Mouse (Mus musculus): Measurements from ENCODE around the gene Tex10. TPM values are rescaled to one million over a fixed set of nuclear protein-coding genes. Genes with fewer than 3 reads are reported as not detected.

The Tex10 gene
- polyA plus RNA-seq, 1 experiment from 2014 or later = 32.4 TPM

DNA sequence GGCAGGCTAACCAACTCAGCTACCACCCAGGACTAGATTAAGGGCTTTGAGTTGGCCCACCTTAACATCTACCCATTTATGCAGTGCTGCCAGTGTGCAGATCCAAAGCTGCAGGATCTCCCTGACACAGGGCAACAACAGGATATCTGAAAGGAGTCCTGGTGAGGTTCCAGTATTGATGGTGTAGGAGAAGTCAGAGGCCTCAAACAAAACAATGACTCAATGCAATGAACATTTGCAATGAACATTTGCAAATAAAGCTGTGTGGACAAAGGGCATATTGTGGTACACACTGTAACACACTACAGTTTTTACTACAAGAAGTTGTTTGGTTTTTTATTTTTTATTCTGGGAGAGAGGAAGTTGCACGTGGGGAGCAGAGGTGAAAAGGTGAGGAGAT is 12.2 kb downstream of the Tex10 start:
- Histone ChIP-seq H3K36me3 (ENCODE audit: control insufficient read depth, insufficient read depth, low read length) (peaks cover 7% of the 10 kb centered on the region; the same call in 1 of the 2 replicates), H3K27me3 (replicated peaks; ENCODE audit: control insufficient read depth, insufficient read depth, low read length) (no peaks in the 10 kb centered on the region), H3K9ac (ENCODE audit: low read depth, low read length) (no peak overlapping the region), H3K9me3 (ENCODE audit: control insufficient read depth, low read length) (no peaks in the 10 kb centered on the region), H3K4me2 (ENCODE audit: low read length) (no peak overlapping the region), H3K4me3 (ENCODE audit: low read length) (no peak overlapping the region), H3K27ac (ENCODE audit: low read depth, low read length) (no peak overlapping the region), H3K4me1 (ENCODE audit: control insufficient read depth, insufficient read depth, low read depth, low read length) (no peaks in the 10 kb centered on the region)
- 79% methylated on average over 1 of the region's 1 CpGs for WGBS
- ATAC-seq = no peak

- Histone ChIP-seq H3K4me2 (ENCODE audit: low read length) (no peak overlapping the region), H3K4me3 (ENCODE audit: low read length) (no peak overlapping the region), H3K4me1 (ENCODE audit: control insufficient read depth, insufficient read depth, low read depth, low read length) (no peaks in the 10 kb centered on the region), H3K36me3 (ENCODE audit: control insufficient read depth, insufficient read depth, low read length) (peaks cover 18% of the 10 kb centered on the region), H3K27ac (ENCODE audit: low read depth, low read length) (no peak overlapping the region), H3K27me3 (replicated peaks; ENCODE audit: control insufficient read depth, insufficient read depth, low read length) (no peaks in the 10 kb centered on the region), H3K9ac (ENCODE audit: low read depth, low read length) (no peak overlapping the region), H3K9me3 (ENCODE audit: control insufficient read depth, low read length) (no peaks in the 10 kb centered on the region)
- no peak for ATAC-seq
- WGBS = 95% methylated on average over 6 of the region's 6 CpGs
Observed at GRCm38 (mm10) chr4:48458436-48458835, 14.8 kb downstream of the Tex10 start.

DNA sequence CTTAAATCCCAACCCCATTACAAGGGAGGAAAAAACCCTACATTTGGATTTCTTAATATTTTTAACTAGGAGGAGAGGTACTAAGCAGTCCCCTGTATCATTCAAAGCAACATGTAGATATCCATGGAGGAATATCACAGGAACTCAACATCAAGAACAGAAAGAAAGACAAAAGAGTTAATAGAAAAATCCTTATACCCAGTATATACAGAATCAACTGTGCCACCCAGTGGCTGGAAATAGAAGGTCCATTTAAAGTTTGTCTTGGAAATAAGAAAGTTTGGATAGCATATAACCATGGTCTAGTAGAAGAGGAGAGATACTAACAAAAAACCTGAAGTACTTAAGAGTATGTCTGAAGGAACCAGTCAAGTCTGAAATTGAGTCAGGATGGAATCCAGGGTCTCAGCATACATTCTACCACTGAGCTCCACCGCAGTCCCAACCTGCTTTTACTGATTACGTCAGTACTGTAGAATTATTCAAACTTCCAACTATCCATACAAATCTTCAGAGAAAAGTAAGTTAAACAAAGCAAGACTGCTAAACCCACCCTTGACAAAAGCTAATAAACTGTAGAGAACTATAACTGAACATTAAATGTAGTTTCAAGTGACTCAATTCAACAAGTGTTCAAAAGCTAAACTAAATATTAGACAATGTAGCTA is 19.0 kb downstream of the Tex10 start:
- Histone ChIP-seq H3K4me3 (ENCODE audit: low read length) (no peak overlapping the region), H3K4me2 (ENCODE audit: low read length) (no peak overlapping the region), H3K4me1 (ENCODE audit: control insufficient read depth, insufficient read depth, low read depth, low read length) (no peaks in the 10 kb centered on the region), H3K27me3 (replicated peaks; ENCODE audit: control insufficient read depth, insufficient read depth, low read length) (no peaks in the 10 kb centered on the region), H3K9ac (ENCODE audit: low read depth, low read length) (no peak overlapping the region), H3K9me3 (ENCODE audit: control insufficient read depth, low read length) (no peaks in the 10 kb centered on the region), H3K27ac (ENCODE audit: low read depth, low read length) (no peak overlapping the region), H3K36me3 (ENCODE audit: control insufficient read depth, insufficient read depth, low read length) (peaks cover 27% of the 10 kb centered on the region)
- 98% methylated on average over 2 of the region's 2 CpGs for WGBS
- no peak for ATAC-seq

GRCm38 (mm10) chr4:48428054-48428453 is 45.2 kb downstream of the Tex10 start:
- 86% methylated on average over 2 of the region's 2 CpGs for WGBS
- no peaks in the 10 kb centered on the region for H3K9me3 ChIP-seq (ENCODE audit: control insufficient read depth, low read length)
- H3K4me1 ChIP-seq (ENCODE audit: control insufficient read depth, insufficient read depth, low read depth, low read length) = no peaks in the 10 kb centered on the region
- H3K36me3 ChIP-seq (ENCODE audit: control insufficient read depth, insufficient read depth, low read length) = peaks cover 13% of the 10 kb centered on the region
- H3K9ac ChIP-seq (ENCODE audit: low read depth, low read length) = no peak overlapping the region
- no peak overlapping the region for H3K27ac ChIP-seq (ENCODE audit: low read depth, low read length)
- H3K27me3 ChIP-seq (replicated peaks; ENCODE audit: control insufficient read depth, insufficient read depth, low read length) = no peaks in the 10 kb centered on the region
- no peak for ATAC-seq
- no peak overlapping the region for H3K4me3 ChIP-seq (ENCODE audit: low read length)
- H3K4me2 ChIP-seq (ENCODE audit: low read length) = no peak overlapping the region

- H3K27ac ChIP-seq (ENCODE audit: low read depth, low read length) = no peak overlapping the region
- no peak overlapping the region for H3K4me3 ChIP-seq (ENCODE audit: low read length)
- no peaks in the 10 kb centered on the region for H3K4me1 ChIP-seq (ENCODE audit: control insufficient read depth, insufficient read depth, low read depth, low read length)
- 51% methylated on average over 3 of the region's 3 CpGs for WGBS
- no peaks in the 10 kb centered on the region for H3K9me3 ChIP-seq (ENCODE audit: control insufficient read depth, low read length)
- ATAC-seq = no peak; the same call in 1 of the 2 replicates
- peaks cover 13% of the 10 kb centered on the region for H3K36me3 ChIP-seq (ENCODE audit: control insufficient read depth, insufficient read depth, low read length)
- no peaks in the 10 kb centered on the region for H3K27me3 ChIP-seq (replicated peaks; ENCODE audit: control insufficient read depth, insufficient read depth, low read length)
- H3K9ac ChIP-seq (ENCODE audit: low read depth, low read length) = no peak overlapping the region
- no peak overlapping the region for H3K4me2 ChIP-seq (ENCODE audit: low read length)
Observed at GRCm38 (mm10) chr4:48427413-48427812, 45.8 kb downstream of the Tex10 start.

DNA sequence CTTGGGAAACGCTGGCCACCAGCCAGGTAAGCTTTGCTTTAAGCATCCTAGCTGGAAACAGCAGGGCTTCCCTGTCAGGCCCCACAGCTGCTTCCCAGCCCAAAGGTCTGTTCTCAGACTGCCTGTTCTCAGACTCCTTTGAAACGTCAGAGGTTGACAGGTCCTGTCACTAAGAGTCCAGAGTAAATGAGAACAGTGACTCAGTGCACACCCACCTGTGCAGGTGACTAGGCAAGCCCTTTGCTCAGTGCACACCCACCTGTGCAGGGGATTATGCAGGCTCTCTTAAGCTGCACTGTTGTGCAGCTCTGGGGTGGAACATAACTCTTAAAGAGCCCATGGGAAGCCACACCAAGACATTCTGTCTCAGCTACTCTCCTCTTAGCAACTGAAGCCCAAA is 49.5 kb downstream of the Tex10 start:
- ATAC-seq = no peak
- Histone ChIP-seq H3K36me3 (ENCODE audit: control insufficient read depth, insufficient read depth, low read length) (no peaks in the 10 kb centered on the region), H3K4me2 (ENCODE audit: low read length) (no peak overlapping the region), H3K27me3 (replicated peaks; ENCODE audit: control insufficient read depth, insufficient read depth, low read length) (no peaks in the 10 kb centered on the region), H3K27ac (ENCODE audit: low read depth, low read length) (no peak overlapping the region), H3K9me3 (ENCODE audit: control insufficient read depth, low read length) (no peaks in the 10 kb centered on the region), H3K9ac (ENCODE audit: low read depth, low read length) (no peak overlapping the region), H3K4me1 (ENCODE audit: control insufficient read depth, insufficient read depth, low read depth, low read length) (no peaks in the 10 kb centered on the region), H3K4me3 (ENCODE audit: low read length) (no peak overlapping the region)
- WGBS = 56% methylated on average over 2 of the region's 2 CpGs

GRCm38 (mm10) chr4:48422633-48423032 is 50.6 kb downstream of the Tex10 start:
- Histone ChIP-seq H3K27me3 (replicated peaks; ENCODE audit: control insufficient read depth, insufficient read depth, low read length) (no peaks in the 10 kb centered on the region), H3K9me3 (ENCODE audit: control insufficient read depth, low read length) (no peaks in the 10 kb centered on the region), H3K9ac (ENCODE audit: low read depth, low read length) (no peak overlapping the region), H3K4me2 (ENCODE audit: low read length) (no peak overlapping the region), H3K27ac (ENCODE audit: low read depth, low read length) (no peak overlapping the region), H3K4me1 (ENCODE audit: control insufficient read depth, insufficient read depth, low read depth, low read length) (no peaks in the 10 kb centered on the region), H3K36me3 (ENCODE audit: control insufficient read depth, insufficient read depth, low read length) (no peaks in the 10 kb centered on the region), H3K4me3 (ENCODE audit: low read length) (no peak overlapping the region)
- ATAC-seq = no peak
- WGBS = 96% methylated on average over 1 of the region's 1 CpGs

DNA sequence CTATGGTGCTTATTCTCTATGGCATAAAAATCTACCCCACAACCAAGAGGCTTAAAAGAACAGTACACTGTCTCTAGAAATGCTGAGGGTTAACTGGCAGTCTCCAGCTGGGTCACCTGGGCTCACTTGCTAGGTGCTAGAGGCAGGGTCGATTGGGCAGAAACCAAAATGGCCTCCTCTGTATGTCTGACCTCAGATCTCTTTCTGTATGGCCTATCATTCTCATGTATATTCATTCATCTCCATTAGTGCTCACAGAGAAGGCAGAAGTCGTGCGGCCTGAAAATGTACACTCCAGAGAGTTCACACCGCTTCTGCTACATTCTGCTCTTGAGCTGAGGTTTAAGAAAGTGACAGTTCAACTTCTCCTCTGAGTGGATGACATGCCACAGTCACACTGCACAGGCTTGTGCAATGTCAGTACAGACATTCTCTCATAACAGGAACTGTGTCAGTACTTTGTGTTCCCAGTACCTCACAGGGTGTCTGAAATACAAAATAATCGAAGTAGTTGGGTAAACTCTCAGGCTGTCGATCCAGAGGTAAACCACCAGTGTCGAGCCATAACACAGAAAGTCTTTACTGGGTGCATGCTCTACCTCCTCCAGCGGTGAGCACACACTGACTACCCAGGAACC is 54.3 kb downstream of the Tex10 start:
- Histone ChIP-seq H3K27ac (ENCODE audit: low read depth, low read length) (no peak overlapping the region), H3K9ac (ENCODE audit: low read depth, low read length) (no peak overlapping the region), H3K27me3 (replicated peaks; ENCODE audit: control insufficient read depth, insufficient read depth, low read length) (no peaks in the 10 kb centered on the region), H3K4me2 (ENCODE audit: low read length) (no peak overlapping the region), H3K9me3 (ENCODE audit: control insufficient read depth, low read length) (no peaks in the 10 kb centered on the region), H3K4me3 (ENCODE audit: low read length) (no peak overlapping the region), H3K36me3 (ENCODE audit: control insufficient read depth, insufficient read depth, low read length) (no peaks in the 10 kb centered on the region), H3K4me1 (ENCODE audit: control insufficient read depth, insufficient read depth, low read depth, low read length) (no peaks in the 10 kb centered on the region)
- ATAC-seq = no peak
- WGBS = 88% methylated on average over 8 of the region's 8 CpGs

GRCm38 (mm10) chr4:48415838-48416335 is 57.4 kb downstream of the Tex10 start:
- Histone ChIP-seq H3K4me1 (ENCODE audit: control insufficient read depth, insufficient read depth, low read depth, low read length) (no peaks in the 10 kb centered on the region), H3K9ac (ENCODE audit: low read depth, low read length) (no peak overlapping the region), H3K4me3 (ENCODE audit: low read length) (no peak overlapping the region), H3K27me3 (replicated peaks; ENCODE audit: control insufficient read depth, insufficient read depth, low read length) (no peaks in the 10 kb centered on the region), H3K4me2 (ENCODE audit: low read length) (no peak overlapping the region), H3K36me3 (ENCODE audit: control insufficient read depth, insufficient read depth, low read length) (no peaks in the 10 kb centered on the region), H3K9me3 (ENCODE audit: control insufficient read depth, low read length) (no peaks in the 10 kb centered on the region), H3K27ac (ENCODE audit: low read depth, low read length) (no peak overlapping the region)
- ATAC-seq = no peak
- WGBS = 81% methylated on average over 10 of the region's 10 CpGs
